Mouse (Mus musculus): ENCODE measurements at regions not wholly inside any gene's neighbourhood (a gene's known extent, or its start where the extent isn't known, plus 50 kb on each side); places are given as distances from the start of the nearest gene placed in this dataset.

GRCm38 (mm10) chr1:52363625-52364024, 130.6 kb upstream of the Gls start:
- no peaks in the 10 kb centered on the region for H3K4me1 ChIP-seq (replicated peaks; ENCODE audit: control insufficient read depth, insufficient read depth, low read length)
- H3K4me3 ChIP-seq (ENCODE audit: low read depth, low read length): no peak overlapping the region
- WGBS: 83% methylated on average over 3 of the region's 3 CpGs
- H3K36me3 ChIP-seq (ENCODE audit: control insufficient read depth, insufficient read depth, low read length): no peaks in the 10 kb centered on the region
- H3K27ac ChIP-seq (ENCODE audit: low read depth, low read length): no peak overlapping the region
- H3K4me2 ChIP-seq: no peak overlapping the region
- H3K9ac ChIP-seq (ENCODE audit: low read depth, low read length): no peak overlapping the region
- no peaks in the 10 kb centered on the region for H3K9me3 ChIP-seq (ENCODE audit: control insufficient read depth, low read length)
- DNase-seq (ENCODE audit: low spot score): no peak
- no peak for ATAC-seq (replicated peaks; ENCODE audit: low FRiP score)
- no peaks in the 10 kb centered on the region for H3K27me3 ChIP-seq (replicated peaks; ENCODE audit: control insufficient read depth, insufficient read depth, low read length)

- Histone ChIP-seq H3K9me3 (ENCODE audit: control insufficient read depth, low read length) (no peaks in the 10 kb centered on the region), H3K4me3 (ENCODE audit: low read depth, low read length) (no peak overlapping the region), H3K36me3 (ENCODE audit: control insufficient read depth, insufficient read depth, low read length) (no peaks in the 10 kb centered on the region), H3K27me3 (replicated peaks; ENCODE audit: control insufficient read depth, insufficient read depth, low read length) (no peaks in the 10 kb centered on the region), H3K4me2 (no peak overlapping the region), H3K27ac (ENCODE audit: low read depth, low read length) (no peak overlapping the region), H3K4me1 (replicated peaks; ENCODE audit: control insufficient read depth, insufficient read depth, low read length) (no peaks in the 10 kb centered on the region), H3K9ac (ENCODE audit: low read depth, low read length) (no peak overlapping the region)
- DNase-seq (ENCODE audit: low spot score): no peak
- no peak for ATAC-seq (replicated peaks; ENCODE audit: low FRiP score)
These were observed 129.9 kb upstream of the Gls start for GRCm38 (mm10) chr1:52362976-52363375.

GRCm38 (mm10) chr1:52354041-52354582, 121.1 kb upstream of the Gls start:
- H3K27me3 ChIP-seq (replicated peaks; ENCODE audit: control insufficient read depth, insufficient read depth, low read length): no peaks in the 10 kb centered on the region
- no peak overlapping the region for H3K9ac ChIP-seq (ENCODE audit: low read depth, low read length)
- no peak overlapping the region for H3K27ac ChIP-seq (ENCODE audit: low read depth, low read length)
- 76% methylated on average over 6 of the region's 6 CpGs for WGBS
- H3K36me3 ChIP-seq (ENCODE audit: control insufficient read depth, insufficient read depth, low read length): no peaks in the 10 kb centered on the region
- no peak overlapping the region for H3K4me3 ChIP-seq (ENCODE audit: low read depth, low read length)
- H3K4me2 ChIP-seq: no peak overlapping the region
- no peaks in the 10 kb centered on the region for H3K9me3 ChIP-seq (ENCODE audit: control insufficient read depth, low read length)
- DNase-seq (ENCODE audit: low spot score) (no peak), ATAC-seq (replicated peaks; ENCODE audit: low FRiP score) (no peak)
- no peaks in the 10 kb centered on the region for H3K4me1 ChIP-seq (replicated peaks; ENCODE audit: control insufficient read depth, insufficient read depth, low read length)

GRCm38 (mm10) chr1:52342127-52342526, 109.1 kb upstream of the Gls start:
- Histone ChIP-seq H3K36me3 (ENCODE audit: control insufficient read depth, insufficient read depth, low read length) (no peaks in the 10 kb centered on the region), H3K4me3 (ENCODE audit: low read depth, low read length) (no peak overlapping the region), H3K9me3 (ENCODE audit: control insufficient read depth, low read length) (no peaks in the 10 kb centered on the region), H3K27me3 (replicated peaks; ENCODE audit: control insufficient read depth, insufficient read depth, low read length) (no peaks in the 10 kb centered on the region), H3K4me2 (no peak overlapping the region), H3K4me1 (replicated peaks; ENCODE audit: control insufficient read depth, insufficient read depth, low read length) (no peaks in the 10 kb centered on the region), H3K9ac (ENCODE audit: low read depth, low read length) (no peak overlapping the region), H3K27ac (ENCODE audit: low read depth, low read length) (no peak overlapping the region)
- DNase-seq (ENCODE audit: low spot score) (no peak), ATAC-seq (replicated peaks; ENCODE audit: low FRiP score) (no peak)
- WGBS: 38% methylated on average over 2 of the region's 2 CpGs

- 77% methylated on average over 3 of the region's 3 CpGs for WGBS
- no peaks in the 10 kb centered on the region for H3K36me3 ChIP-seq (ENCODE audit: control insufficient read depth, insufficient read depth, low read length)
- H3K27me3 ChIP-seq (replicated peaks; ENCODE audit: control insufficient read depth, insufficient read depth, low read length): no peaks in the 10 kb centered on the region
- H3K4me2 ChIP-seq: no peak overlapping the region
- H3K9me3 ChIP-seq (ENCODE audit: control insufficient read depth, low read length): no peaks in the 10 kb centered on the region
- H3K27ac ChIP-seq (ENCODE audit: low read depth, low read length): no peak overlapping the region
- no peaks in the 10 kb centered on the region for H3K4me1 ChIP-seq (replicated peaks; ENCODE audit: control insufficient read depth, insufficient read depth, low read length)
- DNase-seq (ENCODE audit: low spot score) (no peak), ATAC-seq (replicated peaks; ENCODE audit: low FRiP score) (no peak)
- no peak overlapping the region for H3K9ac ChIP-seq (ENCODE audit: low read depth, low read length)
- no peak overlapping the region for H3K4me3 ChIP-seq (ENCODE audit: low read depth, low read length)
These were observed 105.7 kb upstream of the Gls start for GRCm38 (mm10) chr1:52338704-52339103.

GRCm38 (mm10) chr1:52338243-52338642, 105.2 kb upstream of the Gls start:
- 72% methylated on average over 6 of the region's 6 CpGs for WGBS
- Histone ChIP-seq H3K36me3 (ENCODE audit: control insufficient read depth, insufficient read depth, low read length) (no peaks in the 10 kb centered on the region), H3K27me3 (replicated peaks; ENCODE audit: control insufficient read depth, insufficient read depth, low read length) (no peaks in the 10 kb centered on the region), H3K9me3 (ENCODE audit: control insufficient read depth, low read length) (no peaks in the 10 kb centered on the region), H3K9ac (ENCODE audit: low read depth, low read length) (no peak overlapping the region), H3K4me1 (replicated peaks; ENCODE audit: control insufficient read depth, insufficient read depth, low read length) (no peaks in the 10 kb centered on the region), H3K4me2 (no peak overlapping the region), H3K27ac (ENCODE audit: low read depth, low read length) (no peak overlapping the region), H3K4me3 (ENCODE audit: low read depth, low read length) (no peak overlapping the region)
- DNase-seq (ENCODE audit: low spot score) (no peak), ATAC-seq (replicated peaks; ENCODE audit: low FRiP score) (no peak)

GRCm38 (mm10) chr1:52336696-52337095, 103.7 kb upstream of the Gls start:
- H3K9ac ChIP-seq (ENCODE audit: low read depth, low read length): no peak overlapping the region
- no peak overlapping the region for H3K4me2 ChIP-seq
- no peaks in the 10 kb centered on the region for H3K36me3 ChIP-seq (ENCODE audit: control insufficient read depth, insufficient read depth, low read length)
- 85% methylated on average over 3 of the region's 3 CpGs for WGBS
- no peaks in the 10 kb centered on the region for H3K9me3 ChIP-seq (ENCODE audit: control insufficient read depth, low read length)
- DNase-seq (ENCODE audit: low spot score) (no peak), ATAC-seq (replicated peaks; ENCODE audit: low FRiP score) (no peak)
- no peaks in the 10 kb centered on the region for H3K4me1 ChIP-seq (replicated peaks; ENCODE audit: control insufficient read depth, insufficient read depth, low read length)
- H3K4me3 ChIP-seq (ENCODE audit: low read depth, low read length): no peak overlapping the region
- no peak overlapping the region for H3K27ac ChIP-seq (ENCODE audit: low read depth, low read length)
- no peaks in the 10 kb centered on the region for H3K27me3 ChIP-seq (replicated peaks; ENCODE audit: control insufficient read depth, insufficient read depth, low read length)

- 80% methylated on average over 12 of the region's 12 CpGs for WGBS
These were observed 99.0 kb upstream of the Gls start for GRCm38 (mm10) chr1:52332013-52332412.

GRCm38 (mm10) chr1:52331442-52331841, 98.4 kb upstream of the Gls start:
- no peaks in the 10 kb centered on the region for H3K9me3 ChIP-seq (ENCODE audit: control insufficient read depth, low read length)
- DNase-seq (ENCODE audit: low spot score) (no peak), ATAC-seq (replicated peaks; ENCODE audit: low FRiP score) (0 out of 2 replicates have a peak, but pooled peaks have one; percentile 47)

More at GRCm38 (mm10) chr1:52332013-52332412, 99.0 kb upstream of the Gls start:
- Histone ChIP-seq H3K36me3 (ENCODE audit: control insufficient read depth, insufficient read depth, low read length) (no peaks in the 10 kb centered on the region), H3K9ac (ENCODE audit: low read depth, low read length) (no peak overlapping the region), H3K27ac (ENCODE audit: low read depth, low read length) (no peak overlapping the region), H3K27me3 (replicated peaks; ENCODE audit: control insufficient read depth, insufficient read depth, low read length) (no peaks in the 10 kb centered on the region), H3K9me3 (ENCODE audit: control insufficient read depth, low read length) (no peaks in the 10 kb centered on the region), H3K4me1 (replicated peaks; ENCODE audit: control insufficient read depth, insufficient read depth, low read length) (no peaks in the 10 kb centered on the region), H3K4me3 (ENCODE audit: low read depth, low read length) (no peak overlapping the region), H3K4me2 (no peak overlapping the region)
- ATAC-seq (replicated peaks; ENCODE audit: low FRiP score) (no peak), DNase-seq (ENCODE audit: low spot score) (no peak)

More at GRCm38 (mm10) chr1:52331442-52331841, 98.4 kb upstream of the Gls start:
- WGBS: 39% methylated on average over 4 of the region's 4 CpGs
- Histone ChIP-seq H3K9ac (ENCODE audit: low read depth, low read length) (no peak overlapping the region), H3K36me3 (ENCODE audit: control insufficient read depth, insufficient read depth, low read length) (no peaks in the 10 kb centered on the region), H3K4me1 (replicated peaks; ENCODE audit: control insufficient read depth, insufficient read depth, low read length) (no peaks in the 10 kb centered on the region), H3K27me3 (replicated peaks; ENCODE audit: control insufficient read depth, insufficient read depth, low read length) (no peaks in the 10 kb centered on the region), H3K27ac (ENCODE audit: low read depth, low read length) (no peak overlapping the region), H3K4me2 (no peak overlapping the region), H3K4me3 (ENCODE audit: low read depth, low read length) (no peak overlapping the region)

Measured in liver, embryonic 11.5 days (tissue).